Mouse (Mus musculus): ENCODE data around the gene Nlgn1.

DNA sequence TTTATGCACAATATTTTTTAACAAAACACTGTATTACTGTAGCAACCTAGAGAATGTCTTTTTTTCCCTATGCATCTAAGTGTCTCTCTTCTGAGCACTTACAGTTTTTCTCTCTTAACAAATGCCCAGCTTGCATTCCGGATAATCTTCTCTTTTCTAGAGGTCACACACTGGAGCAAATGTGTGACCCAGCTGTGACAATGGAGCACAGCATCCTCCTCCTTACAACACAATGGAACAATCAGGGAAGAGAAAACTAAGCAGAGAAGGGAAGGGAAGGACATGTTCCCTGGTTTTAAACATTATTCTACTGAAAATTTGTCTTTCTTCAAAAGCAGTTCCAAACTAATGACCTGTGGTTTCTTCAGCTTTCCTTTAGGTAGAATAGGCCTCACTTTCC, 879.9 kb downstream of the Nlgn1 start:
- TF ChIP-seq CTCF (IDR thresholded peaks at IDR 0.05; ENCODE audit: low read depth) (no peak), EP300 (IDR thresholded peaks at IDR 0.05; ENCODE audit: low read depth) (no peak)

Data from liver, embryonic 14.5 days (tissue).